Mouse (Mus musculus) kidney, embryonic 14.5 days (tissue): ENCODE measurements at regions not wholly inside any gene's neighbourhood (a gene's known extent, or its start where the extent isn't known, plus 50 kb on each side); places are given as distances from the start of the nearest gene placed in this dataset.
A peak's percentile ranks its signal among the peaks of the same experiment; 100 is the strongest.

Experiments used
- ATAC-seq: fragments of 200-750 bp; cut with Nextera tagmentation; 2 replicates; pipeline ENCODE4 v1.8.0; 2017; ENCODE audit warnings: moderate number of reproducible peaks, mild to moderate bottlenecking, moderate TSS enrichment, moderate library complexity; ENCODE audit not compliant: low FRiP score, low TSS enrichment
- H3K27ac ChIP-seq: fragments of 300-500 bp; sonication (generic); 2 replicates; pipeline ENCODE4 v1.5.1; 2014; ENCODE audit warnings: low read depth, mild to moderate bottlenecking, low read length, moderate library complexity, mixed read lengths
- H3K27me3 ChIP-seq: fragments of 300-500 bp; sonication (generic); 2 replicates; pipeline ENCODE4 v1.6.1; 2014; ENCODE audit warnings: mild to moderate bottlenecking, low read length; ENCODE audit not compliant: control insufficient read depth, insufficient read depth
- H3K36me3 ChIP-seq: fragments of 300-500 bp; sonication (generic); 2 replicates; pipeline ENCODE4 v1.6.1; 2014; ENCODE audit warnings: low read length, mixed read lengths; ENCODE audit not compliant: control insufficient read depth, insufficient read depth
- H3K4me1 ChIP-seq: fragments of 300-500 bp; sonication (generic); 2 replicates; pipeline ENCODE4 v1.6.1; 2014; ENCODE audit warnings: low read length, mixed read lengths; ENCODE audit not compliant: control insufficient read depth, insufficient read depth
- H3K4me2 ChIP-seq: fragments of 300-500 bp; sonication (generic); replicated peaks from 2 replicates; pipeline ENCODE4 v1.6.1; 2014; ENCODE audit warnings: low read depth, mild to moderate bottlenecking, low read length
- H3K4me3 ChIP-seq: fragments of 300-500 bp; sonication (generic); 2 replicates; pipeline ENCODE4 v1.5.1; 2014; ENCODE audit warnings: mild to moderate bottlenecking, low read length
- H3K9ac ChIP-seq: fragments of 300-500 bp; sonication (generic); 2 replicates; pipeline ENCODE4 v1.6.1; 2014; ENCODE audit warnings: low read depth, mild to moderate bottlenecking, low read length, moderate library complexity
- H3K9me3 ChIP-seq: fragments of 300-500 bp; sonication (generic); 2 replicates; pipeline ENCODE4 v1.6.1; 2016; ENCODE audit warnings: low read length; ENCODE audit not compliant: control insufficient read depth
- WGBS: fragments of 180-500 bp; shearing (Covaris S2); extraction: QIAGEN DNeasy Blood & Tissue Kit; methylation state at CpG from one replicate; pipeline ENCODE4 v1.1.7; 2014; 5-methylcytosine and 5-hydroxymethylcytosine counted together

DNA sequence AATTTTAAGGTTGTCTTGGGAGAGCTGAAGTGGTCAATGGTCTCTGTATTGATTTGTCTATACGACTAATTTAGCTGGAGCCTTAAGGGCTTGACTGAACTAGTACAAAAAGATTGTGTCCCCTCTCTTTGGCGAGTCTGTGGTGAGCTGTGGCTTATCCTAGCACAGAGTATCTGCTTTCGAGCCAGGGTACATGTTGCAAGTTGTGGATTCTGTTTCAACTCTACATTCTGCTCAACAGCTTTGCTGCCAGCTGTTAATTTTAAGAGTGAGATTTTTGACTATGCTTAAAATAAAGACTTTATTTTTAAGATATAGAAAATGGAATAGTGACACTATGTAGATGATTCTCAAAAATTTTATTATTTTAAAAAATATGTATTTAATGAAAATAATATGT, 175.8 kb upstream of the Agbl1 start:
- no peak overlapping the region for H3K9ac ChIP-seq
- H3K9me3 ChIP-seq, result no peaks in the 10 kb centered on the region
- H3K4me3 ChIP-seq, result no peak overlapping the region
- ATAC-seq, result no peak
- no peaks in the 10 kb centered on the region for H3K4me1 ChIP-seq
- H3K4me2 ChIP-seq, result no peak overlapping the region
- no peaks in the 10 kb centered on the region for H3K27me3 ChIP-seq
- 89% methylated on average over 3 of the region's 3 CpGs for WGBS
- H3K36me3 ChIP-seq, result no peaks in the 10 kb centered on the region
- H3K27ac ChIP-seq, result no peak overlapping the region

- H3K4me3 ChIP-seq, result no peak overlapping the region
- no peak for ATAC-seq
- H3K36me3 ChIP-seq, result no peaks in the 10 kb centered on the region
- H3K4me2 ChIP-seq, result no peak overlapping the region
- WGBS, result 40% methylated on average over 1 of the region's 1 CpGs
- H3K4me1 ChIP-seq, result no peaks in the 10 kb centered on the region
- H3K27ac ChIP-seq, result no peak overlapping the region
- no peaks in the 10 kb centered on the region for H3K27me3 ChIP-seq
- no peaks in the 10 kb centered on the region for H3K9me3 ChIP-seq
- H3K9ac ChIP-seq, result no peak overlapping the region
Observed at GRCm38 (mm10) chr7:76099149-76099548, 130.5 kb upstream of the Agbl1 start.

GRCm38 (mm10) chr7:76121242-76121844, 108.3 kb upstream of the Agbl1 start:
- 92% methylated on average over 8 of the region's 8 CpGs for WGBS
- Histone ChIP-seq H3K4me2 (no peak overlapping the region), H3K4me1 (no peaks in the 10 kb centered on the region), H3K27me3 (no peaks in the 10 kb centered on the region), H3K27ac (no peak overlapping the region), H3K9me3 (no peaks in the 10 kb centered on the region), H3K36me3 (no peaks in the 10 kb centered on the region), H3K9ac (no peak overlapping the region), H3K4me3 (no peak overlapping the region)
- no peak for ATAC-seq

GRCm38 (mm10) chr7:76127641-76128111, 102.0 kb upstream of the Agbl1 start:
- no peak overlapping the region for H3K27ac ChIP-seq
- H3K27me3 ChIP-seq, result no peaks in the 10 kb centered on the region
- no peak overlapping the region for H3K4me2 ChIP-seq
- no peaks in the 10 kb centered on the region for H3K36me3 ChIP-seq
- no peak overlapping the region for H3K9ac ChIP-seq
- WGBS, result 78% methylated on average over 2 of the region's 2 CpGs
- no peaks in the 10 kb centered on the region for H3K4me1 ChIP-seq
- ATAC-seq, result no peak
- no peak overlapping the region for H3K4me3 ChIP-seq
- no peaks in the 10 kb centered on the region for H3K9me3 ChIP-seq

DNA sequence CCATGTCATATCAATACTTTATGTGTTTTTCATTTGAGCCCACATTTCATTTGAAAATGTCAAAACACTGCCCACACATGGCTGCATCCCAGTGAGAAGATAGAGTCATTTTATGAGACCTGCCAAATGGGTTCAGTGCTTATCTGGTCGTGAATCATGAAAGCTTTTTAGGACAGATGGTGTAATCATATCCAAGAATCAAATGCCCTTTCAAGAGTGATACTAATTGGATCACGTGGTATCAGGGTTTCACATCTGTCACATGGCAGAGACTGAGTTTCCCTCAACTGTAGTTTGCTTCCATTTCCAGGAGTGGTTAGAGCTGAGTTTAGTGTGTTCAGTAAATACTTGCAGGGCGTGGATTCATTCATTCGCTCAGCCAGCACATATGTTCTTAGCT, 87.2 kb upstream of the Agbl1 start:
- no peaks in the 10 kb centered on the region for H3K36me3 ChIP-seq
- no peak overlapping the region for H3K4me3 ChIP-seq
- H3K27me3 ChIP-seq, result no peaks in the 10 kb centered on the region
- H3K4me1 ChIP-seq, result no peaks in the 10 kb centered on the region
- H3K9ac ChIP-seq, result no peak overlapping the region
- no peak overlapping the region for H3K4me2 ChIP-seq
- WGBS, result 66% methylated on average over 4 of the region's 4 CpGs
- no peak overlapping the region for H3K27ac ChIP-seq
- no peaks in the 10 kb centered on the region for H3K9me3 ChIP-seq
- ATAC-seq, result no peak

- Histone ChIP-seq H3K9ac (no peak overlapping the region), H3K4me1 (no peaks in the 10 kb centered on the region), H3K27ac (no peak overlapping the region), H3K4me3 (no peak overlapping the region), H3K4me2 (no peak overlapping the region), H3K36me3 (no peaks in the 10 kb centered on the region), H3K9me3 (no peaks in the 10 kb centered on the region), H3K27me3 (no peaks in the 10 kb centered on the region)
- no peak for ATAC-seq
Observed at GRCm38 (mm10) chr7:76146385-76146784, 83.3 kb upstream of the Agbl1 start.

GRCm38 (mm10) chr7:76156869-76157268, 72.8 kb upstream of the Agbl1 start:
- ATAC-seq, result no peak
- Histone ChIP-seq H3K4me3 (no peak overlapping the region), H3K9ac (no peak overlapping the region), H3K27me3 (no peaks in the 10 kb centered on the region), H3K27ac (no peak overlapping the region), H3K9me3 (no peaks in the 10 kb centered on the region), H3K36me3 (no peaks in the 10 kb centered on the region), H3K4me2 (no peak overlapping the region), H3K4me1 (no peaks in the 10 kb centered on the region)
- WGBS, result 58% methylated on average over 8 of the region's 8 CpGs

GRCm38 (mm10) chr7:76164191-76164590, 65.5 kb upstream of the Agbl1 start:
- H3K4me3 ChIP-seq, result no peak overlapping the region
- H3K9me3 ChIP-seq, result no peaks in the 10 kb centered on the region
- H3K9ac ChIP-seq, result no peak overlapping the region
- ATAC-seq, result no peak
- H3K27ac ChIP-seq, result no peak overlapping the region
- no peaks in the 10 kb centered on the region for H3K36me3 ChIP-seq
- no peaks in the 10 kb centered on the region for H3K27me3 ChIP-seq
- H3K4me1 ChIP-seq, result 0 out of 2 replicates have a peak, but pooled peaks cover 6% of the 10 kb centered on the region
- no peak overlapping the region for H3K4me2 ChIP-seq
- WGBS, result 93% methylated on average over 1 of the region's 1 CpGs

DNA sequence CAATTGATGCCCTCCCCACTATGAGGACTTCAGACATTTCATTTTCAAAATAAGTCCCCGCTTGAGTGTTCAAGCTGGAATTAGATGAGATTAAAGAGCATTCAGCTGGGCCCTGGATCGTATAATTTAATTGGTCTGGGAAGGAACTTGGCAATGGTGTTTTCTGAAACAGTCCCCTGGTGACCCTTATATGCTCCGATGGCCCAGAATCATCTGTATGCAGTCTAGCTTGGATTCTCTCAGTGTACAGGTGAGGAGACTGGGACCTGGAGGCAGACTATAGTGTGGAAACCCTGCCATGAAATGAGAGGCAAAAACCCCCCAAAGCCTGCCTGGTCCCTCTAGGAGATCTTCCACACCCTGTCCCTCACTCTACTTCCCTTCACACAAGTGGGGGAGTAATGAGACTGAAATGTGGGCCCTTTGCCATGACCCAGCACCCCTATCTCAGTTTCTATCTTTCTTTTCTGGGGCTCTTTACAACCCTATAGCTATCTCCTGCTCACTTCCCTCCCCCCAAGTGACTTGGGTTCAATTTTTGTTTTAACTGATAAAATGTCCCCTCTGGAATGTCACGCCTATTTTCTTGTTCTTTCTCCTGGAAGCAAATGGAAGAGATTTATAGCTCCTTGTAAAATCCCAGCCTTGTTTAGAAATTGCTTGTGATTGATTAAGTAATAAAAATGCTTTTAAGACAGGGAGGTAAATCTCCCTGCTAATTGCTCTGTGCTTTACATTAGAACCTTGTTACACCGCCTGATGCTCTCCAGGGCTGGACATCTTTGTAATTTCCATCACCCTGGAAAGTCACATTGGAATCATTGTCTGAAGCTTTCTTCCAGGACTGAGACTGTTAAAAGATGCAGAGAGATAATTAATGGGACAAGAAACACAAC, 64.7 kb upstream of the Agbl1 start:
- Histone ChIP-seq H3K4me3 (no peak overlapping the region), H3K36me3 (no peaks in the 10 kb centered on the region), H3K27me3 (no peaks in the 10 kb centered on the region), H3K4me2 (no peak overlapping the region), H3K9ac (no peak overlapping the region), H3K27ac (no peak overlapping the region), H3K4me1 (0 out of 2 replicates have a peak, but pooled peaks cover 6% of the 10 kb centered on the region), H3K9me3 (no peaks in the 10 kb centered on the region)
- peak; percentile 69 for ATAC-seq
- WGBS, result 20% methylated on average over 5 of the region's 5 CpGs
